Mouse (Mus musculus) left cerebral cortex, adult 9 months (tissue): ENCODE measurements at regions not wholly inside any gene's neighbourhood (a gene's known extent, or its start where the extent isn't known, plus 50 kb on each side); places are given as distances from the start of the nearest gene placed in this dataset.

Source experiments
- DNase-seq, 2 experiments: peaks; one replicate each; pipeline ENCODE4 v3.0.0; 2022; ENCODE audit warnings: low spot score in 2 of 2

GRCm38 (mm10) chr1:72002471-72003116, 209.5 kb downstream of the Mreg start:
- peak; percentile 22 to 55 for DNase-seq

DNA sequence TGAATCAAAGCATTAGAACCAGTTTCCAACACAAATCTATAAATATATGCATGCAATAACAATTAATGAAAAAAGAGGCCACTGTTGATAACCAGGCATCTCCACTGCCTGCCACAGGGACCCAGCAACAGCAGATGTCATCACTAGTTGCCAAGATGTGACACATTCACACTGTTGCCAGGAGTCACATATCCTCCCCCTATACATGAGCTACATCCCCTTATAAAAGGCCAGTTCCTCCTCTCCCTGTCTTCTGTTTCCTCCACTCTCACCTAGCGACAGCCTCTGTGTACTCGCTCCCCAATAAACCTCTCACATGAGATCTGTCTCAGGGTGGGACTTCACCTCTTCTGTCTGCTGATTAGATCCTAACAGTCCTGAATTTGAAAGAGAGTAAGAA, 211.4 kb downstream of the Mreg start:
- DNase-seq: no peak

GRCm38 (mm10) chr1:71996828-71997227, 215.3 kb downstream of the Mreg start:
- no peak for DNase-seq

GRCm38 (mm10) chr1:71996234-71996619, 215.9 kb downstream of the Mreg start:
- no peak for DNase-seq

DNA sequence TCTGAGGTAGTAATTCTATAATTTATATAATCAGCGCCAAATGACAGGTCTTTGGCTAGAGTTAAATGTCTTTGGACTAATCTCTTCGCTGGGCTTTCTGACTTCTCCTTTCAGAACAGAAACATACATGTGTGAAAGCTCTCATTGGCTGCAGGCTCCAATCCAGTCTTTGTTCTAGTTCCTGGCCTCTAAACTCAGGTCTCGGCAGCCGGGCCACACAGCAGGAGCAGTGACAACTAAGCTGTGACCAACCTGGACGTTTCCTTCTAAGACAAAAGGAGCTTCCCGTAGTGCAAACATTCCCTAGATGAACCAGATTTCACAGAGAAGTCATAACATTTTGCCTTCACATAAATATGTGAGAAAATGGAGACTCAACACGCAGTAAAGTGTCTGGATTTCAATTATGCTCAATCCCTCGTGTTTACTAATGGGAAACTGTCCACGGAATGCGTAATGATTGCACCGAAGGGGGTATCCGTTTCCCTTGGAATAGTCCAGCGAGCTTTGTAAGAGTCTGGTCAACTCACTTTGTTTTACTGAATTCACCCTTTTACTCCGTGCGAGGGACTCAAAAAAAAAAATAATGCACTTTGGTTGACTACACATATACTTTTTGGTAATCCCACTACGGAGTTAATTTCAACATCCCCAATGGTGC, 216.4 kb downstream of the Mreg start:
- no peak for DNase-seq

DNA sequence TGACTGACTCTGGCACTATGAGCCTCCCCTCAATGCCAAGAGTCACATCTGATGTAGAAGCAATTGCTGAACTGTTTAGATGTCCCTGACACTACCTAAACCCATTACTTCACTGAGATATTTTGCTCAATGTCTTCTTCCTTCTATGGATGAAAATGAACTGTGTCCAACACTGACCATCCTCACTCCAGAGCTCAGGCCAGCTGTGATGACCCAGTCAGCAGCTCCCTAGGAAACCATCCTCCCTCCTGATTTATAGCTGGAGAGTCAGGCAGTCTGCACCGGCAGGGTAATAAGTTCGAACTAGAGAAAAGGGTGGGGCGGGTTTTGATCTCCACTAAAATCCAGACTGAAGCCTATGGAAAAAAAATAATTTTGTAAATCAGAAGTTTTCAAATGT, 221.2 kb downstream of the Mreg start:
- no peak for DNase-seq

DNA sequence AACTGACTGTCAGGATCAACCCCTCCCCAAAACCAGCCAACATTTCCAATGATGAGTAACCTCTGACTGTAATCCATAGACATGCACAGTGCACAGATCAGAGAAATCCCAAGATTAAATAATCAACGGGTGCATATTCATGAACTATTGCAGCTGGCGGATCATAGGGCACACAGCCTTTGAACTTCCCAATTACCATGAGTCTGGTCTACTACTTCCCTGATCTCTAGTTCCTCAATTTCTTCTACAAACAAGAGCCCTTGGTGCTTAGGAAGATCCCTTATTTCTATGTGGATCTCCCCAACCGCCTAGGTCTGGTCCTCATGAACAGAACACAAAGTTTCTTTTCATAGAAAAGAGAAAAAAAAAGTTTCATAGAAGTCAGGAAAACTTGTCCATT, 224.0 kb downstream of the Mreg start:
- DNase-seq: no peak

GRCm38 (mm10) chr1:71986047-71986446, 226.1 kb downstream of the Mreg start:
- DNase-seq: no peak

DNA sequence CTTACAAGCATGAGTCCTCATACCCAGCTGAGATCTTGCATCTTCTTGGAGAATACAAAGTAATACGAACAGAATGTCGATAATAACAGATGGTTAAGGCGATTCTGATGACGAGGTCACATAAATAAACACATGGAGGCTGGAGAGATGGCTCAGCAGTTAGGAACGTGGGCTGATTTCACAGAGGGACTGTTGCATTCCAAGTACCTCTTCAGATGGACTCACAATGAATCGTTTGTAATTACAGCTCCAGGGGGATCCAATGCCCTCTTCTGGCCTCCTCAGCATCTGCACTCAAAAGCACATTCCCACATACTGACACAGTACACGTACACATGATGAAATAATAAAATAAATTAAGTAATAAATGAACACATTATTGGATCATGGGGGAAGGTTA, 228.3 kb downstream of the Mreg start:
- no peak for DNase-seq

GRCm38 (mm10) chr1:71982423-71983262, 229.5 kb downstream of the Mreg start:
- no peak for DNase-seq

GRCm38 (mm10) chr1:71980624-71981023, 231.5 kb downstream of the Mreg start:
- no peak for DNase-seq

DNA sequence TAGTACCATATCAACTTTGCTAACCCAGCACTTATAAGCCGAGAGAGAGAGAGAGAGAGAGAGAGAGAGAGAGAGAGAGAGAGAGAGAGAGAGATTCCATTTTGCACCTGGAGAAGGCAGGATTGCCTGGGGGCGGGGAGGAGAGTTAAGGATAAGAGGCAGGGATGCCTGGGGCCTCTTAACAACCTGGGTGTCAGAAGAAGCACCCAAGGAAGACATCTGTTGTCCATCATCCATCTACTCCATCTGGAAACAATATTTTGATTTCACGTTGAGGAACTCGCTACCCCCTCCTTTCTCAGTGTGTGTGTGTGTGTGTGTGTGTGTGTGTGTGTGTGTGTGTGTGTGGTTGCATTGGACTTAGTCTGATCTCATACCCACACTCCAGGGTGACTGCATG, 232.8 kb downstream of the Mreg start:
- DNase-seq: no peak

DNA sequence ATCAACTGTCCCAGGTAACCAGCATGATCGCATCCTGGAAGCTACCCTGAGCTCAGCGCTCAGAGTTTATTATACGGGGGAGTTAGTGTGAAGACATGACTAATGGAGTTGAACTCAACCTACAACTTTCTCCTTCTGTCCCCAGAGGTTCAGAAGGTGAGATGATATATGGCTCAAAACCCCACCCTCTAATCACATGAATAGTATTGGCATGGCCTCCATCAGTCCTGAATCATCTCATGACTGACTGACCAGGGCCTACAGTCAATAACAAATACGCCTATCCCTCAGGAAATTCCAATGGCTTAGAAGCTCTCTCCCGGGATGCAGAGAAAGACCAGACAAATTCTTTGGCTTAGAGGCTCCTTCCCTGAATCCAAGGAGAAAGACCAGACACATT, 234.7 kb downstream of the Mreg start:
- no peak for DNase-seq

- no peak for DNase-seq
These were observed 237.4 kb downstream of the Mreg start for GRCm38 (mm10) chr1:71974715-71975114.

- no peak for DNase-seq
These were observed 240.2 kb downstream of the Mreg start for GRCm38 (mm10) chr1:71971943-71972342.

DNA sequence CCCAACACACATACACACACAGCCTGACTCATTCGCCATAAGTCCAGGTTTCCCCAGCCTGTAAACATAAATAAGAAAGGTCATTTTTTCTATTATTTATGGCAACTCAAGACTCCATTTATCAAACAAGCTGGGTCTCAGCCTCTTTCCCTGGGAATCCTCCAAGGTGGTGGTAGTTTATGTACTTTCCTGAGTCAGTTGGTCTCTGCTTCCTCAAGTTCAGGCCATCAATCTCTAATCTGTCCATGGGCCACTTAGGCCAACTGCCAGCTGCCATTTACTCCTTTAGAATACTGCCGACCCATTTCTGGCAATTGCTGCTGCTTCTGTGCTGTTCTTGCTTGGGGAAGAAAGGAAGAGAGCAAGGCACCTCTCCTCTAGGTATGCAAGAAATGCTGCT, 241.3 kb downstream of the Mreg start:
- DNase-seq: no peak

- DNase-seq: no peak
These were observed 244.5 kb downstream of the Mreg start for GRCm38 (mm10) chr1:71967574-71968104.

- DNase-seq: no peak
These were observed 247.5 kb downstream of the Mreg start for GRCm38 (mm10) chr1:71964450-71965126.

DNA sequence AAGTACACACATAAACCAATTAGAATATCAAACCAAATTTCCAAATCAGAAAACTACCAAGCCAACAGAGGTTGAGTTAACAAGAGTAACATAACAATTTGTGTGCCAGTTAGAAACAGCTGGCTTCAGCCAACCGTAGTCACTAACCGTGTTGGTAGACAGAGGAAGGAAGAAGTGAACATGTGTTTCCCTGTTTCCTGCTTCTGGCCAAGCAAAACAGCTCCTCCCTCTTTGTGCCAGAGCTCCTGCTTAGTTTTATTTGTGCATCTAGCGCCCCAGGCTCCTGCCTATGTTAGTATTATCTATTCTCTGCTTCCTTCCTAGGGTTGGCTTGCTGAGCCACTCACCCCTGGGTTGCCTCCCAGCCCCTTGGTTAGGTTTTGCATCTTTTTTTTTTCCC, 255.2 kb downstream of the Mreg start:
- DNase-seq: no peak

DNA sequence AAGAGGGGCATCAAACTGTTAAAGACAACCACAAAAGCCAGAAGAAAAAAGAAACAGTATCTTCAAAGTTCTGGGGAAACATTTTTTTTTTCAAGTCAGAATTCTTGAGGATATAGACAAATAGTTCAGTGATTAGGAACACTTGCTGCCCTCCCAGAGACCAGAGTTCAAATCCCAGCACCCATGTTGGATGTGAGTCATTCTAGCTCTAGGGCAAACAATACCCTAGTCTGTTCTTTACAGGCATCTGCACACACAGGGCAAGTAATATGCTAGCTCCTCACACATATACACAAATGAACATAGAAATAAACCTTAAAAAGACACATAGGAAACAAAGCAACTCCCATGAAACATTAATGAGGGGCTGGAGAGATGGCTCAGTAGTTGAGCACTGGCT, 256.8 kb downstream of the Mreg start:
- no peak for DNase-seq

GRCm38 (mm10) chr1:71953292-71953691, 258.8 kb downstream of the Mreg start:
- no peak for DNase-seq

- DNase-seq: no peak
These were observed 262.6 kb downstream of the Mreg start for GRCm38 (mm10) chr1:71949549-71949948.
